Mouse (Mus musculus): Measurements from ENCODE around the gene Lrrc57. TPM values are rescaled to one million over a fixed set of nuclear protein-coding genes. Genes with fewer than 3 reads are reported as not detected.

Lrrc57 gene
- polyA plus RNA-seq, 1 experiment = not detected

DNA sequence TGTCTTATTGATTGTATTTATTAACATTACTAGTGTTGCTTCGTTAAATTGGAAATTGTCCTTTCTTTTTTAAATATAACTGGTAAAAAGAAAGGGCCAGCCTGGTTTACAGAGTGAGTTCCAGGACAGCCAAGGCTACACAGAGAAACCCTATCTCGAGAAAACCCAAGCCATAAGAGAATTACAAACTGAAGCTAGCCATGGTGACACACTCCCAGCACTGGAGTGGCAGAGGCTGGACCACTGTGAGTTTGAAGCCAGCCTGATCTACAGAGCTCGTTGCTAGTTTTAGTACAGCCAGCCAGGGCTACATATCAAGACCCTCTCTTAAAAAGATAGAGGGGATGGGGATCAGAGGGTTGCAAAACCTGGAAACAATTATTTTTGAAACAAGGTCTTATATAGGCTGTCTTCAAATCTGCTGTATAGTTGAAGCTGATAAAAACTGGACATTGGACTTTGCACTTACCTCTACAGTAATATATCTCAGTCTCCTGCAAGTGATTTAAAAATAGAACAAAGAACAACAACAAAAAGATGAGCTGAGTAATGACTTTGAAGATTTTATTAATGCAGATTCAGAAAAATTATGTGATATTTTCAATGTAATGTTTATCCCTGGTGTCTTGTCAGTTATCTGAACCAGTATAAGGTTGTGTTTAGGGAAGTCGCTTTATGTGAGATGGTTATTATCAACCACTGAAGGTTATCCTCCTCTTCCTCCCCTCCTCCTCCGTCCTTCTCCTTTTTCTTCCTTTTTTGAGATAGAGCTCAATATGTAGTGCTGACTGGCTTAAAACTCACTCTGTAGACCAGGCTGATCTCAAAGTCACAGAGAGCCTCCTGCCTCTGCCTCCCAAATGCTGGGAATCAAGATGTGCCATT lies 7.2 kb upstream of the Lrrc57 start:
- 90% methylated on average over 5 of the region's 5 CpGs for WGBS
- no peaks in the 10 kb centered on the region for H3K4me1 ChIP-seq (ENCODE audit: control insufficient read depth, insufficient read depth, low read length)
- no peak overlapping the region for H3K27ac ChIP-seq (ENCODE audit: insufficient read depth, low read depth, low read length)
- TF ChIP-seq CTCF (IDR thresholded peaks at IDR 0.05; ENCODE audit: insufficient read depth, low read depth, low read length) (no peak), POLR2A (IDR thresholded peaks at IDR 0.05; ENCODE audit: insufficient read depth, low read depth, low read length) (no peak)
- H3K4me3 ChIP-seq (ENCODE audit: insufficient read depth, low read depth, low read length) = no peak overlapping the region

DNA sequence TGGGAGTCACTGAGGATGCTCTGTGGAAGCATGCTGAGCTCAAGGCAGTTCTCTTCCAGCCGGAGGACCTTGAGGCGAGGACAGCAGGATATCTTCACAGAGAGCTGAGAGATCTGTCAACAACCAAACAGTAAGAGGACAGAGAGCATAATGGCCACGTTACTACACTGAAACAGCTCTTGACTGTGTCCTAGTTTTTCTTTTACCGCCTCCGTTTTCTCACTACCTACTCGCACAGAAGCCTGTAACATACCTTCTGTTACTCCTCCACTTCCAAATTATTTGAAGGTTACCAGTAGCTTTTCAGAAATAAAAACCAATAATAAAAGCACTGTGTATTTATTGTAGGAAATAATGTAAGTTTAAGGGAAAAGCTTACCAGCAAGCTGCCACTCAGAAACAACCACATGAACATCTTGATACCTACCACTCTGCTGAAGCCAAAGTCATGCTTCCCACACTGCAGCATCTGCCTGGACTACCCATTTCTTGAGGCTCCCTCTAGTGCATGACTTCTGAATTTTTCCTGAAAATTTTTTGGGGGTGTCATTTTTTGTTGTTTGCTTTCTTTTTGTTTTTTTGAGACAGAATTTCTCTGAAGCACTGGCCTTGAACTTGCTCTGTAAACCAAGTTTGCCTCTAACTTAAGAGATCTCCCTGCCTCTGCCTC lies 3.2 kb downstream of the Lrrc57 start:
- H3K4me3 ChIP-seq (ENCODE audit: insufficient read depth, low read depth, low read length) = no peak overlapping the region
- WGBS = 89% methylated on average over 6 of the region's 6 CpGs
- no peak overlapping the region for H3K27ac ChIP-seq (ENCODE audit: insufficient read depth, low read depth, low read length)
- no peak for TF ChIP-seq CTCF (IDR thresholded peaks at IDR 0.05; ENCODE audit: insufficient read depth, low read depth, low read length)
- TF ChIP-seq POLR2A (IDR thresholded peaks at IDR 0.05; ENCODE audit: insufficient read depth, low read depth, low read length) = no peak
- H3K4me1 ChIP-seq (ENCODE audit: control insufficient read depth, insufficient read depth, low read length) = no peaks in the 10 kb centered on the region

DNA sequence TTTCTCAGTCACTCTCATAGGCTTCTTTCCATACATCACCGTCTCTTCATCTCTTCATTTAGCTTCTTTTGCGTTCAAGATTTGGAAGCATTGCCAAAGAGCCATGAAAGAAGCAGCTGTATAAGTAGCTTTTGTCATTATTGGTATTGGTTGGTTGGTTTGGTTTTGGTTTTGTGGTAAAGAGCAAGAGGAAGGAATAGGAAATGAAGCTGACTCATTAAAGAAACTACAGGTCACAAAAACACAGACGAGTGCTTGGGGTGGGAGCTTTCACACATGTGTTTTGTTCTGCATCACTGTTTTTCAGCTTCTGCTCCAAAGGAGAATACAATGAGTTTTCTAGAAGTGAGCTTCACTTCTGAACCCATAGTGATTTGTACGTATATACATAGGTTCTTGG lies 9.8 kb downstream of the Lrrc57 start:
- TF ChIP-seq POLR2A (IDR thresholded peaks at IDR 0.05; ENCODE audit: insufficient read depth, low read depth, low read length) (no peak), CTCF (IDR thresholded peaks at IDR 0.05; ENCODE audit: insufficient read depth, low read depth, low read length) (no peak)
- H3K4me3 ChIP-seq (ENCODE audit: insufficient read depth, low read depth, low read length) = no peak overlapping the region
- no peak overlapping the region for H3K27ac ChIP-seq (ENCODE audit: insufficient read depth, low read depth, low read length)
- 84% methylated on average over 4 of the region's 4 CpGs for WGBS
- H3K4me1 ChIP-seq (ENCODE audit: control insufficient read depth, insufficient read depth, low read length) = no peaks in the 10 kb centered on the region

DNA sequence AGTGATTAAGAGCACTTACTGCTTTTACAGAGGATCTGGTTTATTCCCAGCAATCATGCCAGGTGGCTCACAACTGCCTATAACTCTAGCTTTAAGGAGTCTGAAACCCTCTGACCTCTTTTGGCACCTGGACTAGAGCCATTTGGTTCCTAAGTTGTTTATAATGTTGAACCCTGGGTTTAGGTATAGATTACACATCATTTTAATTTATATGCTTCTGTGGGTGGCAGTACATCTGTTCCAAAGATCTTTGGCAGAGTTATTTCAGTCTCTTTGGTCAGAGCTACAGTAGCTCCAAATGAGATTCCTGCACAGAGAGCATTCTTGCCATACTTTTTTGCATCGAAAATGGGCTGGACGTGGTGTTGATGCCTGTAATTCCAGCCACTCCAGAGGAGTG lies 11.6 kb downstream of the Lrrc57 start:
- no peaks in the 10 kb centered on the region for H3K4me1 ChIP-seq (ENCODE audit: control insufficient read depth, insufficient read depth, low read length)
- TF ChIP-seq POLR2A (IDR thresholded peaks at IDR 0.05; ENCODE audit: insufficient read depth, low read depth, low read length) (no peak), CTCF (IDR thresholded peaks at IDR 0.05; ENCODE audit: insufficient read depth, low read depth, low read length) (no peak)
- H3K4me3 ChIP-seq (ENCODE audit: insufficient read depth, low read depth, low read length) = no peak overlapping the region
- WGBS = 89% methylated on average over 2 of the region's 2 CpGs
- no peak overlapping the region for H3K27ac ChIP-seq (ENCODE audit: insufficient read depth, low read depth, low read length)

DNA sequence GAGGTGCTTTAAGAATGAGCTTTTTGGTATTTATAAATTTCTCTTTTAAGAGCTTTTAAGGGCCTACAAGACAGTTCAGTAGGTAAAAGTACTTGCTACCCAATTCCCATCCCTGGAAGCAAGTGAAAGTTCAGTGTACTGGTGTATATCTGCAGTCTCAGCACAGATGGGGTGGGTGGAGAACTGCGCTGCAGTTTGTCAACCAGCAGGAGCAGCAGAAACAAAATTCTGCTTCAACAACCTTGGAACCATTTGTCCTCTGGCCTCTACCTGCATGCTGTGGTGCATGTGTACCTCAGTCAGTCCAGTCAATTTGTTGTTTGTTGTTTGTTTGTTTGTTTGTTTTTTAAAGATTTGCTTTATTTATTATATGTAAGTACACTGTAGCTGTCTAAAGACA lies 17.1 kb downstream of the Lrrc57 start:
- no peak for TF ChIP-seq CTCF (IDR thresholded peaks at IDR 0.05; ENCODE audit: insufficient read depth, low read depth, low read length)
- TF ChIP-seq POLR2A (IDR thresholded peaks at IDR 0.05; ENCODE audit: insufficient read depth, low read depth, low read length) = no peak
- Histone ChIP-seq H3K4me3 (ENCODE audit: insufficient read depth, low read depth, low read length) (no peak overlapping the region), H3K27ac (ENCODE audit: insufficient read depth, low read depth, low read length) (no peak overlapping the region), H3K4me1 (ENCODE audit: control insufficient read depth, insufficient read depth, low read length) (no peaks in the 10 kb centered on the region)
- WGBS = 91% methylated on average over 1 of the region's 1 CpGs

DNA sequence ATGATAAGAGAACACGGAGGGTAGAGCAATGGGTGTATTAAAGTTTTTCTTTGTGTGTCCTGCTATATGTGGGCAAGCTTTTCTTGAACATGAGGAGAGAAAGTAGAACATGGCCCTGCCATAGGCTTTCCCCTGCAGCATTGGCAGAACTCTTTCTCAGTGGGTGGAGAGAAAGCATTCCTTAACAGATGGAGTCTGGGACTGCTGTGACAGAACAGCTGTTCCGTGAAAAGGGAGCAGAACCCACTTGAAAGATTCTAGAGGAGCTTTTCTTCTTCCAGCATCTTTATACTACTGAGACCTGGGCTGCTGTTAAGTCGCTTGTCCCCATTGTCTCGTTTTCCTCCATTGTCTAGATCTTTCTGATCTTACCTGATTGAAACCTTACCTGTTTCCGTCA lies 19.6 kb downstream of the Lrrc57 start:
- H3K4me3 ChIP-seq (ENCODE audit: insufficient read depth, low read depth, low read length) = no peak overlapping the region
- H3K4me1 ChIP-seq (ENCODE audit: control insufficient read depth, insufficient read depth, low read length) = no peaks in the 10 kb centered on the region
- TF ChIP-seq CTCF (IDR thresholded peaks at IDR 0.05; ENCODE audit: insufficient read depth, low read depth, low read length) = no peak
- no peak for TF ChIP-seq POLR2A (IDR thresholded peaks at IDR 0.05; ENCODE audit: insufficient read depth, low read depth, low read length)
- 78% methylated on average over 5 of the region's 5 CpGs for WGBS
- H3K27ac ChIP-seq (ENCODE audit: insufficient read depth, low read depth, low read length) = no peak overlapping the region

DNA sequence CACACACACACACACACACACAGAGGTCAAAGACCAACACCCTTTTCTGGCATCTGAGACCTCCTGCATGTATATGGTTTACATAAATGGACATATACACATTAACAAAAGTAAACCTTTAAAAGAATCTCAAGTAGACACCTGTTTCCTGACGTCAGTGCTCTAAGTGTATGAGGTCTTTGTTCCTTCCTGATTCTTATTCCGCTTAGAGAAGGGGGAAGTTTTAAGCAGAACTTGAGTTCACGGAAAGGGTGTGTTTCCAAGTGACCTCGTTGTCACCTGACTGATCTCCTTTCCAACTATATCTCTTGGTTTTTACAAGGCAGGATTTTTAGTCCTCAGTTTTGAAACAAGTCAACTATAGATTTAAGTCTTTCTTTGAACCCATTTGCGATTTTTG lies 31.0 kb downstream of the Lrrc57 start:
- WGBS = 79% methylated on average over 5 of the region's 5 CpGs
- no peak for TF ChIP-seq POLR2A (IDR thresholded peaks at IDR 0.05; ENCODE audit: insufficient read depth, low read depth, low read length)
- no peak for TF ChIP-seq CTCF (IDR thresholded peaks at IDR 0.05; ENCODE audit: insufficient read depth, low read depth, low read length)
- Histone ChIP-seq H3K27ac (ENCODE audit: insufficient read depth, low read depth, low read length) (no peak overlapping the region), H3K4me3 (ENCODE audit: insufficient read depth, low read depth, low read length) (no peak overlapping the region), H3K4me1 (ENCODE audit: control insufficient read depth, insufficient read depth, low read length) (no peaks in the 10 kb centered on the region)

DNA sequence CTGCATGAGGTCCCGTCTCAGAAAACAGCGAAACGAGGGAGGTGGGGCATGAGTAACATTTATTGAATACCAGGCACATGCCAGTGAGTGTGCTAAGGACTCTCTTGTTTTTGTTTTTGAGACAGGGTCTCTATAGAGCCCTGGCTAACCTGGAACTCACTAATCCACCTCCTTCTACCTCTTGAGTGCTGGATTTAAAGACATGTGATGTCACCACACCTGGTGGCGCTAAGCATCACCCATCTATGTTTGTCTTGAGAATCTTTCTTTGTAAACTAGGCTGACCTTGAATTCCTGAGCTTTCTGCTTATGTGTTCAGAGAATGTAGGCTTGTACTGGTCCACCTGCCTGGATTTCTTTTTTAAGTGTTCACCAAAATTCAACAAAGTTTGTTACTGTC lies 31.5 kb downstream of the Lrrc57 start:
- Histone ChIP-seq H3K27ac (ENCODE audit: insufficient read depth, low read depth, low read length) (no peak overlapping the region), H3K4me3 (ENCODE audit: insufficient read depth, low read depth, low read length) (no peak overlapping the region), H3K4me1 (ENCODE audit: control insufficient read depth, insufficient read depth, low read length) (no peaks in the 10 kb centered on the region)
- 67% methylated on average over 4 of the region's 4 CpGs for WGBS
- no peak for TF ChIP-seq CTCF (IDR thresholded peaks at IDR 0.05; ENCODE audit: insufficient read depth, low read depth, low read length)
- no peak for TF ChIP-seq POLR2A (IDR thresholded peaks at IDR 0.05; ENCODE audit: insufficient read depth, low read depth, low read length)

DNA sequence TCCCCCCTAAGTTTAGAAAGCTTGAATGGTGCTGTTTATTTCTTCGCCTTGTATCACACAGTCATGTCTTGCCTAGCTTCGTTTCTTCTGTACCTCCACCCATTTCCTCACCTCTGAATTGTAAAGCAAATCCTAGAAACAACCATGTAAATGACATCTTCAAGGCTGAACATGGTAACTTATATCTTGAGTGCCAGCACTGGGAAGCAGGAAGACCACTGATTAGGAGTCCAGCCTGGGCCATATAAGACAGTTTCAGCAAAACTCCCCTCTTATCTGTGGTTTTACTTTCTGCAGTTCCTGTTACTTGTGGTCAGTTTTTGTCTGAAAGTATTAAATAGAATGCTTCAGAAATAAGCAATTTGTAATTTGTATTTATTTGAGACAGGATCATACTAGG lies 33.3 kb downstream of the Lrrc57 start:
- 83% methylated on average over 2 of the region's 2 CpGs for WGBS
- H3K4me1 ChIP-seq (ENCODE audit: control insufficient read depth, insufficient read depth, low read length) = no peaks in the 10 kb centered on the region
- no peak overlapping the region for H3K4me3 ChIP-seq (ENCODE audit: insufficient read depth, low read depth, low read length)
- no peak overlapping the region for H3K27ac ChIP-seq (ENCODE audit: insufficient read depth, low read depth, low read length)
- no peak for TF ChIP-seq POLR2A (IDR thresholded peaks at IDR 0.05; ENCODE audit: insufficient read depth, low read depth, low read length)
- no peak for TF ChIP-seq CTCF (IDR thresholded peaks at IDR 0.05; ENCODE audit: insufficient read depth, low read depth, low read length)
